Mouse (Mus musculus) heart, adult 2 months (tissue): ENCODE results near the gene Rhox4a.
"Not testable (repeated sequence)": the region's sequence is repeated elsewhere in the genome, so short reads cannot be mapped to it uniquely, and the experiment has no call there.

Experiments used
- CTCF ChIP-seq: fragments of 200-600 bp; IDR thresholded peaks from 2 replicates; pipeline ENCODE4 v1.8.1; 2022; ENCODE audit warnings: antibody characterized with exemption, mild to moderate bottlenecking, moderate library complexity
- EP300 ChIP-seq: fragments of 200-500 bp; IDR thresholded peaks from 2 replicates; pipeline ENCODE4 v1.6.1; 2011; ENCODE audit warnings: low read depth, low read length, control low read depth; ENCODE audit not compliant: insufficient read depth

- not testable (repeated sequence) for TF ChIP-seq CTCF, EP300
Measured at GRCm38 (mm10) chrX:37244676-37245075, 20.5 kb upstream of the Rhox4a start, which contains the start of gene Rhox2a.
